Mouse (Mus musculus) testis, postnatal 10 days (tissue): ENCODE measurements around the gene Ankrd35.
A peak's percentile ranks its signal among the peaks of the same experiment; 100 is the strongest.
"Not testable (repeated sequence)": the region's sequence is repeated elsewhere in the genome, so short reads cannot be mapped to it uniquely, and the experiment has no call there.

Experiments
- DNase-seq: peaks from one replicate; pipeline ENCODE4 v3.0.0; 2021; ENCODE audit warnings: low spot score

Ankrd35 gene

DNA sequence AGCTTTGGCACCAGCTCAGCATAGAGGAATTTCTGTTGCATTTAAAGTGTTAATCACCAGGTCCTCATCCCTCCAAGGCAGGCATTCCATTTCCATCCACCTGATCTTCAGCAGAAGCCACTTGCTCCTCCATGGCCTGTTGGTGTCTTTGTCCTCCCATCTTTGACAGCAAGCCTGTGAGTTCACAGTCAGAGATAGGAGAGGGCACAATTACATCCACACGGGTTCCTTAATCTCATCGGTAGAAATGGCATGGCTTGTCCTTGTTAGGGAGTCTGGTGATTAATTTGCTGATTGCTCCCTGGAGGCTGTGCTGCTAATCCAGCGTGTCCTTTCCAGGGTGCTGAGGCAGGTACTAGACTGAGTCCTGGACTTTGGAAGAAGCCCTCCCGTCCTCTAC, 3.6 kb downstream of the Ankrd35 start:
- DNase-seq: no peak

GRCm38 (mm10) chr3:96674442-96674841, 4.5 kb downstream of the Ankrd35 start:
- no peak for DNase-seq

DNA sequence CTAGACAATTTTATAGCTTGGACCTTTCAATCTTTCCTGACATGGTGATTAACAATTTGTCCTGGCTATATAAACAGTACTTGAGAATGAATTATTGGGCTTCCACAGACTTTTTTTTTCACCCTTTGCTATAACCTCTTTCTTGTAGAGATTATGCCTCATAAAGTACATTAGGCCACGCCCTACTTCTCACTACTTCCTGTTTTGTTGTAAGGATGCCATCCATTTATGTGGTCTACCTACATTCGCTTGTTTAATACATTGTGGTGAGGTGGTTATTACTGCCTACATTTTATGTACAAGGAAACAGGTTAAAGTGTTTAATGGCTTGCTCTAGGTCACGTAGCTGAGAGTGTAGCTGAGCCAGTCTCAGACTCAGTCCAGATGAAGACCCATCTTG, 5.2 kb downstream of the Ankrd35 start:
- no peak for DNase-seq

GRCm38 (mm10) chr3:96675690-96676089, 5.8 kb downstream of the Ankrd35 start:
- DNase-seq: no peak

GRCm38 (mm10) chr3:96678456-96678855, 8.5 kb downstream of the Ankrd35 start:
- no peak for DNase-seq

DNA sequence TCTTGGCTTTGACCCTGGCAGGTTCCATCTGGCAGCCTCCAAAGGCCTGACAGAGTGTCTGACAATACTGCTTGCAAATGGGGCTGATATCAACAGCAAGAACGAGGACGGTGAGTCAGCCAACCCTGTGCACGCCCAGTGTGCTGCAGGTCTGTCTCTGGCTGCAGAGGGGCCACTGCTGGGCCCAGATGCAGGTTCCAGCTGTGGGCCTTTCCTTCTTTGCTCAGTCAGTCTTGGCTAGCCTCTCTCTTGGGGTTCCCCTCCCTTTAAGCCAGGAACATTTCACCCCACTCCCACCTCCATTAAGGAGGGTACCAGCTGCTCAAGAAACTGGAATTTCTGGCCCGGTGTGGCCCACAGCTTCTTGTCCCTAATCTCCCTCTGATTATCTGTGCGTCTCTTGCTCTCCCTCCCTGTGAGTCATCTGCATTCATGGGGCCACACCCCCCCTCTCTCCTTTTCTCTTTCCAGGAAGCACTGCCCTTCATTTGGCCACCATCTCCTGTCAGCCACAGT, 9.3 kb downstream of the Ankrd35 start:
- DNase-seq: no peak

- DNase-seq: no peak
Observed at GRCm38 (mm10) chr3:96680269-96680956, 10.5 kb downstream of the Ankrd35 start.

GRCm38 (mm10) chr3:96683496-96683895, 13.6 kb downstream of the Ankrd35 start:
- no peak for DNase-seq

DNA sequence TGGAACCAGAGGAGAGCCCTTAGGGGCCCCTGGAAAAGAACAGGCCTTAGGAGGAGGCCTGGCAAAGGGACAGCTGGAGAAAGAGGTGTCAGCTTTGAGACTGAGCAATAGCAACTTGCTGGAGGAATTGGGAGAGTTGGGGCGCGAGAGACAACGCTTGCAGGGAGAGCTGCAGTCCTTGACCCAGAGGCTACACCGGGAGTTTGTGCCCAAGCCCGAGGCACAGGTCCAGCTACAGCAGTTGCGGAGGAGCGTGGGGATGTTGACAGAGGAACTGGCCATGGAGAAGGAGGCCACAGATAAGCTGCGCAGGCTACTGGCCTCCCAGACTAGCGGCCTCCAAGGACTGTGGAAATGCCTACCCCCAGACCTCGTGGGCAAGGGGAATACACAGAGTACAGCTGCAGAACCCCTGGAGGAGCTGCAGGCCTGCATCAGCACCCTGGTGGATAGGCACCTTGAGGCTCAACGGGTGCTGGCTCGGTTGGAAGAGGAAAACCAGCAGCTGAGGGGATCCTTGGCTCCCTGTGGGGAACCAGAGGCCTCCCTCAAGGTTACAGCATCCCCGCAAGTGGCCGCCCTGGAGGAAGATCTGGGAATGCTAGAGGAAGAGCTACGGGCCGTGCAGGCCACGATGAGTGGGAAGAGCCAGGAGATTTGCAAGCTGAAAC, 14.4 kb downstream of the Ankrd35 start:
- DNase-seq: peak; percentile 67

DNA sequence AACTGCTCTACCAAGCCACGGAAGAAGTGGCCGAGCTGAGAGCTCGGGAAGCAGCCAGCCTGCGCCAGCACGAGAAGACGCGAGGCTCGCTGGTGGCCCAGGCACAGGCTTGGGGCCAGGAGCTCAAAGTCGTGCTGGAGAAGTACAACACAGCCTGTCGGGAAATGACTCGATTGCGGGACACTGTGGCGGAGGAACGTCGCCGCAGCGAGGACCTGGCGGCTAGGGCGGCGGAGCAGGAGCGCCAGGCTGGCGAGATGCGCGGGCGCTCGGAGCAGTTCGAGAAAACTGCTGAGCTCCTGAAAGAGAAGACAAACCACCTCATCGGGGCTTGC, 14.9 kb downstream of the Ankrd35 start:
- no peak for DNase-seq

GRCm38 (mm10) chr3:96686057-96686456, 16.1 kb downstream of the Ankrd35 start:
- not testable (repeated sequence) for DNase-seq

- no peak for DNase-seq
Observed at GRCm38 (mm10) chr3:96688854-96689253, 18.9 kb downstream of the Ankrd35 start.

DNA sequence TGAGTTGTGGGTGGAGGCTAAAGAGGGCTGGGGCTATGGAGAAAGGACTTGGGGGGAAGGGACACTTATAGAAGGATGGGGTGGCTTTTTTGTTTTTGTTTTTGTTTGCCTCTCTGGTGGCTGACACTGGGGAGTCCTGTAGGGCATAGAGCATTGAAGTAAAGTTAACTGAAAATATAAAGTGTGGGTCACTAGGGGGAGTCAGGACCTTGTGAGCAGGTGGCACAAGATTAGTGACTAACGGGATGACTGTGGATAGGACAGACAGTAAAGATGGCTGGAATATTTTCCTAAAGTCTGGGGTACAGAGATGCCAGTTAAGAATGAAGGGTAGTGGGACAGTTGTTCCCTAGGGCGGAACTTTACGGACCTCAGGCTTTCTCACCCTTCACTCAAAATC, 20.4 kb downstream of the Ankrd35 start:
- no peak for DNase-seq

DNA sequence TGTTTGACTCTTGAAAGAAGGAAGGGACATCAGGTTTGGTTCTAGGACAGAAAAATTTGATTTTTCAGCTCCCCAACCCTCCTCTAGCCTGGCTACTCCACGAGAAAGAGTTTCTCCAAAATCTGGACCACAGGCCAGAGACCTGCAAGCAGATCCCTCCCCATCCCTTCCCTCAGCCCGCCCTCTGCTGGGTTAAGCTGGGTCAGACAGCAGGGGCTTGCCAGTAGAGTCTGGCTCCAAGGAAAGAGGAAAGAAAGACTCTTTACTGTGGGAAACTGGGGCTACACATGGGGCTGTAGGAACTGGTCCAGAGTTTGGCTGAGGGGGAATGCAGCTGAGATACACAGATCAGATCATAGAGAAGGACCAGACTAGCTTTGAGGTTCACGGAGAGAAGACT, 22.6 kb downstream of the Ankrd35 start:
- peak; percentile 74 for DNase-seq

- DNase-seq: no peak
Observed at GRCm38 (mm10) chr3:96693579-96693978, 23.6 kb downstream of the Ankrd35 start.

GRCm38 (mm10) chr3:96696198-96696765, 26.4 kb downstream of the Ankrd35 start, which contains the start of gene Pias3:
Gene Pias3, plus strand, starts transcription at chr3:96696384.
- peak; percentile 90 for DNase-seq

DNA sequence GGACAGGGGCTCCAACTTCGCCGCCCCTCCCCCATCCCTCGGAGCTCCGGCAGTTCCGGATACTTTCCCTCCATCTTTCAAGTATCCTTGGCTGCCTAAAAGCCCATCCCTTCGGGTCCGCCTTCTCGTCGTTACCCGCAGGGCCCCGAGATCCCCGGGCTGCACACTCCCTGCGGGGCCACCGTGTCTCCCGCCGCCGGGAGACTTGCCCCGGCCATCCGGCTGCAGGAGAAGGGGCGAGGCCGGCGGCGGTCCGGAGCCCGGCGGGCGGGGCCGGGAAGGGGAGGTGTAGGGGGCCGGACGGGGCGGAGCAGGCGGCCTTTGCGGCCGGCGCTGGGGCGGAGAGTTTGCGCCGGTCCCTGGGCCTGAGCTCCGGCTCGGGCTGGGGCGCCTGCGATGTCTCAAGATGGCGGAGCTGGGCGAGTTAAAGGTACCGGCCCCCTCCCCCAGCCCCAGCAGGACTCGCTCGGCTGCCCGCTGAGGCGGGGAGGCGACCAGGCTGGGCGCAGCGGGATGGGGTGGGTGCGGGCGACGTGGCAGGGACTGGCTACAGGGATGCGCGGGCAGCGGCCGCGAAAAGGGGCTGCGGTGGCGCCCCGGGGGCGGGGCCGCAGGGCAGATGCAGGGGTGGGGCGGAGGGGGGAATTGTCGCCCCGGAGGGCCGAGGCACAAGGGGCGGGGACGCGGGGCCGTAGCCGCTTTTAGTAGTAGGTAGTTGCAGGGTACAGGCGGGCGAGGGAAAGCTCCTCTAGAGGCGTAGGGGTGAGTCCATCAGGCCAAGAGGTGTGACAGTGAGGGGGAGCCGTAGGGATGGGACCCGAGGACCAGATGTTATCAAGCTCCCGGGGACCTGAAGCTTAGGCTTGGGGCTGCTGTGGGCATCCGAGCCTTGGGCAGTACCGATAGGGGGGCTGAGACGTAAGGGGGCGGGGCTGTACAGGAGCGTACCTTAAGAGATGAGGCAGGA, 27.1 kb downstream of the Ankrd35 start:
- DNase-seq: peak; percentile 93

GRCm38 (mm10) chr3:96698993-96699690, 29.2 kb downstream of the Ankrd35 start:
- no peak for DNase-seq

GRCm38 (mm10) chr3:96700376-96700775, 30.4 kb downstream of the Ankrd35 start:
- DNase-seq: no peak

DNA sequence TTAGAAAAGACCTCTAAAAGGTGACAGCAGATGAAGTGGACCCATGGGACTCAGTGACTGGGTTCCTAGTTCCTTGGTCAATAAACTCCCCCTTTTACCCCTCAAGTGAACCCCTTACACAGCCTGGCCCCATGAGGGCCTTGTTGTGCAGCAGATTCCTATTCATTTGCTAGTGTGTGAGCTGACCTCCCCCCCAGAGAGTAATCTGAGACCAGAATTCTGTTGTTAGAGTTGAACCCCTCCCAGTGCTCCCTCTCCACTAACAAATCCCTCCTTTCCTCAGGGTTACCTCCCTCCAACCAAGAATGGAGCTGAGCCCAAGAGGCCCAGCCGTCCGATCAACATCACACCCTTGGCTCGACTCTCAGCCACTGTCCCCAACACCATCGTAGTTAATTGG, 31.1 kb downstream of the Ankrd35 start:
- no peak for DNase-seq

GRCm38 (mm10) chr3:96704778-96705177, 34.8 kb downstream of the Ankrd35 start:
- DNase-seq: peak; percentile 72
